Mouse (Mus musculus) forebrain, embryonic 11.5 days (tissue): ENCODE data around the gene Gclc. TPM values are rescaled to one million over a fixed set of nuclear protein-coding genes. Genes with fewer than 3 reads are reported as not detected.

Source experiments
- ATAC-seq: fragments of 200-750 bp; cut with Nextera tagmentation; replicated peaks from 2 replicates; pipeline ENCODE4 v1.8.0; 2017; ENCODE audit warnings: moderate TSS enrichment; ENCODE audit not compliant: low FRiP score
- DNase-seq: peaks from one replicate; pipeline ENCODE4 v3.0.0-alpha.2; 2017; ENCODE audit warnings: low spot score
- H3K27ac ChIP-seq: fragments of 300-500 bp; sonication (generic); 2 replicates; pipeline ENCODE4 v1.5.1; 2014; ENCODE audit warnings: low read depth, low read length
- H3K27me3 ChIP-seq: fragments of 300-500 bp; sonication (generic); 2 replicates; pipeline ENCODE4 v1.6.1; 2014; ENCODE audit warnings: mild to moderate bottlenecking, low read length, mixed read lengths; ENCODE audit not compliant: control insufficient read depth, insufficient read depth
- H3K36me3 ChIP-seq: fragments of 300-500 bp; sonication (generic); 2 replicates; pipeline ENCODE4 v1.6.1; 2014; ENCODE audit warnings: mild to moderate bottlenecking, low read length, moderate library complexity, mixed read lengths; ENCODE audit not compliant: control insufficient read depth, insufficient read depth
- H3K4me1 ChIP-seq: fragments of 300-500 bp; sonication (generic); replicated peaks from 2 replicates; pipeline ENCODE4 v1.6.1; 2014; ENCODE audit warnings: low read length, mixed read lengths; ENCODE audit not compliant: control insufficient read depth, insufficient read depth
- H3K4me2 ChIP-seq: fragments of 300-500 bp; sonication (generic); 2 replicates; pipeline ENCODE4 v1.6.1; 2014; ENCODE audit warnings: low read depth, mild to moderate bottlenecking, low read length, moderate library complexity, mixed read lengths; ENCODE audit not compliant: severe bottlenecking
- H3K4me3 ChIP-seq: fragments of 300-500 bp; sonication (generic); 2 replicates; pipeline ENCODE4 v1.5.1; 2014; ENCODE audit warnings: low read depth, low read length
- H3K9ac ChIP-seq: fragments of 300-500 bp; sonication (generic); 2 replicates; pipeline ENCODE4 v1.6.1; 2014; ENCODE audit warnings: low read length
- H3K9me3 ChIP-seq: fragments of 300-500 bp; sonication (generic); 2 replicates; pipeline ENCODE4 v1.6.1; 2016; ENCODE audit warnings: low read length, mixed read lengths; ENCODE audit not compliant: control insufficient read depth
- WGBS: fragments of 180-500 bp; shearing (Covaris S2); extraction: QIAGEN DNeasy Blood & Tissue Kit; methylation state at CpG from one replicate; pipeline ENCODE4 v1.1.7; 2014; 5-methylcytosine and 5-hydroxymethylcytosine counted together
- polyA plus RNA-seq: library from polyadenylated mRNA; unstranded; fragments of >200 nt; fragmentation: Nextera tagmentation; extraction: Ambion mirVana; gene quantifications from 2 replicates; pipeline ENCODE4 v1.2.1, GENCODE M21; 2014

The Gclc gene
- polyA plus RNA-seq: 23.6 and 24.7 TPM in 2 replicates

DNA sequence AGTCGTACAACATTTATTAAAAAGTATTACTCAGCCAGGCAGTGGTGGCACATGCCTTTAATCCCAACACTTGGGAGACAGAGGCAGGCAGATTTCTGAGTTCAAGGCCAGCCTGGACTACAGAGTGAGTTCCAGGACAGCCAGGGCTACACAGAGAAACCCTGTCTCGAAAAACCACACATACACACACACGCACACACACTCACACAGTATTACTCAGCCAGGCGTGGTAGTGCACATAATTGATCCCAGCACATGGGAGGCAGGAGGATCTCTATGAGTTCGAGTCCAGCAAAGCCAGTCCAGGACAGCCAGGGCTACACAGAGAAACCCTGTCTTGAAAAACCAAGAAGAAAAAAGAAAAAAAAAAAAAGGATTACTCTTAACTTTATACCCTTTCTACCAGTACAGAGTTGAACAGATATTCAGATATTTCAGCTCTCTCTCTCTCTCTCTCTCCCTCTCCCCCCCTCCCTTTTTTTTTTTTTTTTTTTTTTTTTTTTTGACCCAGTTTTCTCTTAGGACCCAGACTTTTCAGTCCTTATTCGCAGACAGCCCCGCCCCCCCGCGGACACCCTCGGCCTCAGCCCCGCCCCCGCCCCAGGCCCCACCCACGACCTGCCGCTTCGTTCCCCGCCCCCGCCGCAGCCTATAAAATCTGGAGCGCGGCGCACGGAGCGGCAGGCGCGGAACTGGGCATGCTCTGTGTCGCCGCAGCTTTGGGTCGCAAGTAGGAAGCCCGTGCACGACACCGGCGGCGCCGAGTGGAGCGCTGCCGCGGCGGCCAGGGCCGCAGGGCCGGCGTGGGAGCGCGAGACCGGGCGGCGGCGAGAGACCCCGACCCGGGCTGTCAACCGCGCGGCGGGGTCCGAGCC is at the start of gene Gclc:
Gclc (plus strand) TSS at position 683 of the 875 bp plus-strand sequence.
- Histone ChIP-seq H3K4me2 (peak within 1 kb of the TSS; percentile 73), H3K36me3 (no peaks in the 10 kb centered on the region), H3K27me3 (no peaks in the 10 kb centered on the region), H3K27ac (peak within 1 kb of the TSS; percentile 78), H3K9ac (peak within 1 kb of the TSS; percentile 82), H3K4me1 (no peaks in the 10 kb centered on the region; the same call in 1 of the 2 replicates), H3K4me3 (peak within 1 kb of the TSS; percentile 83), H3K9me3 (no peaks in the 10 kb centered on the region)
- ATAC-seq (peak; percentile 83), DNase-seq (peak; percentile 96)
- WGBS: 8% methylated on average over 50 of the region's 54 CpGs

GRCm38 (mm10) chr9:77706515-77706914 is 47.8 kb upstream of the Gclc start:
- no peak overlapping the region for H3K4me3 ChIP-seq
- H3K27me3 ChIP-seq: no peaks in the 10 kb centered on the region
- H3K36me3 ChIP-seq: no peaks in the 10 kb centered on the region
- no peak overlapping the region; the same call in 1 of the 2 replicates for H3K9ac ChIP-seq
- 91% methylated on average over 6 of the region's 6 CpGs for WGBS
- H3K4me1 ChIP-seq: no peaks in the 10 kb centered on the region
- no peak overlapping the region for H3K4me2 ChIP-seq
- ATAC-seq (no peak), DNase-seq (no peak)
- H3K27ac ChIP-seq: no peak overlapping the region
- no peaks in the 10 kb centered on the region for H3K9me3 ChIP-seq

GRCm38 (mm10) chr9:77707433-77708139 is 46.7 kb upstream of the Gclc start:
- no peaks in the 10 kb centered on the region for H3K27me3 ChIP-seq
- no peak for ATAC-seq
- no peak overlapping the region for H3K9ac ChIP-seq
- H3K4me2 ChIP-seq: no peak overlapping the region
- H3K27ac ChIP-seq: no peak overlapping the region
- WGBS: 84% methylated on average over 9 of the region's 9 CpGs
- H3K9me3 ChIP-seq: no peaks in the 10 kb centered on the region
- H3K4me1 ChIP-seq: no peaks in the 10 kb centered on the region
- H3K36me3 ChIP-seq: no peaks in the 10 kb centered on the region
- no peak overlapping the region for H3K4me3 ChIP-seq
- DNase-seq: no peak

DNA sequence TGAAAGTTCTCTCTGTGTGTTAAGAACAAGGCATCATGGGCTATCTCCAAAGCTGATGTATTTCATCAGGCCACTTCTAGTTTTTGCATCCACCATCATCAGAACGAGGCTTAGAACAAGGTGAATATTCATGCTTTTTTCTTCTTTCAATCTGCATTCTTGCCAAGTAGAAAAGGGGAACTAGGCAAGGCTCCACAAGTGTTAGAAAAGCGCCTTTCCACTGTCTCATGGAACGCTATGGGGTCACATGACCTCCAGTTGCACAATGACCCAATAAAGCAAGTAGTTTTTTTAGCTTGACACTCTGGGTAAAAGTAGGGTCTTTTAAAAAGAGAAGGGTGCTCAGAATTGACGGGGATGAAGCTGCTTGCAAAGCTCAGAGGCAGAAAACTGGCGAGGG is 45.4 kb upstream of the Gclc start:
- H3K36me3 ChIP-seq: no peaks in the 10 kb centered on the region
- no peaks in the 10 kb centered on the region for H3K9me3 ChIP-seq
- no peak overlapping the region for H3K27ac ChIP-seq
- no peaks in the 10 kb centered on the region for H3K4me1 ChIP-seq
- ATAC-seq: no peak
- H3K9ac ChIP-seq: no peak overlapping the region
- 74% methylated on average over 5 of the region's 5 CpGs for WGBS
- H3K4me3 ChIP-seq: no peak overlapping the region
- no peak for DNase-seq
- no peak overlapping the region for H3K4me2 ChIP-seq
- H3K27me3 ChIP-seq: no peaks in the 10 kb centered on the region

GRCm38 (mm10) chr9:77711021-77711569 is 43.2 kb upstream of the Gclc start:
- Histone ChIP-seq H3K4me3 (no peak overlapping the region), H3K4me2 (no peak overlapping the region), H3K36me3 (no peaks in the 10 kb centered on the region), H3K27ac (no peak overlapping the region), H3K9me3 (no peaks in the 10 kb centered on the region), H3K9ac (no peak overlapping the region), H3K27me3 (no peaks in the 10 kb centered on the region), H3K4me1 (no peaks in the 10 kb centered on the region)
- ATAC-seq: no peak
- DNase-seq: no peak
- WGBS: 89% methylated on average over 5 of the region's 5 CpGs

DNA sequence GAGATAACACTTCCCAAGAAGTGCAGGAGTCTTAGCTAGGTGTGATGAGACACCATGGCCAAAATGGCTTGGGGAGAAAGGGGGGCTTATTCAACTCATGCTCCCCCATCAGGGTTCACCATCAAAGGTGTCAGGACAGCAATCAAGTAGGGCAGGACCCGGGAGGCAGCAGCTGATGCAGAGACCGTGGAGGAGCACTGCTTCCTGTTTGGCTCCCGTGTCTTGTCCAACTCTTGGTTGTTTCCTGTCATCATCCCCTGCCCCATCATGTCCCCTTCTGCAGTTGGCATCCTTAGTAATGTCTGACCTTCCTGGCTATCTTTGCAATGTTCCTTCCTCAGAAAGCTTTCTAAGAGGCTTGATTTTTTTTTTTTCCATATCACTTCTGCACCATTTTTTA is 41.5 kb upstream of the Gclc start:
- H3K36me3 ChIP-seq: no peaks in the 10 kb centered on the region
- no peak overlapping the region for H3K4me3 ChIP-seq
- 82% methylated on average over 3 of the region's 3 CpGs for WGBS
- no peaks in the 10 kb centered on the region for H3K9me3 ChIP-seq
- no peak overlapping the region for H3K27ac ChIP-seq
- H3K27me3 ChIP-seq: no peaks in the 10 kb centered on the region
- DNase-seq (no peak), ATAC-seq (no peak)
- no peak overlapping the region for H3K4me2 ChIP-seq
- H3K4me1 ChIP-seq: no peaks in the 10 kb centered on the region
- H3K9ac ChIP-seq: no peak overlapping the region

GRCm38 (mm10) chr9:77713301-77713700 is 41.0 kb upstream of the Gclc start:
- no peak overlapping the region for H3K4me2 ChIP-seq

DNA sequence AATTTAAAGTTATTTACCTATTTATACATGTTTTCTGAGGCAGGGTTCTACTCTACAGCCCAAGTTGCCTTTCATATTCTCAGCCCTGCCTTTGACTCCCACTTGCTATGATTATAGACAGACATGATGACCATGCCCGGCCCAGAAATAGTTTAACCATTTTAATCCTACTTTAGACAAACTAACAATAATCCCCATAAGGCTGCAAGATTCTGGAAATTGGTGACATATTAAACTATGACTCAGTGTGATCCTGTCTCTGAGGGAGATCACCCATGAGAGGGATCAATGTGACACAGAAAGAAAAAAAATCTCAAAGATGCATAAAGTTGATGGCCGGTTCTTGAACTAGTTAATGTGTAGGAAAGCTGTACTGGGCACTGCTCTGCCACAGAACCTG is 39.1 kb upstream of the Gclc start:
- DNase-seq (no peak), ATAC-seq (no peak)
- Histone ChIP-seq H3K4me3 (no peak overlapping the region), H3K36me3 (no peaks in the 10 kb centered on the region), H3K27me3 (no peaks in the 10 kb centered on the region), H3K27ac (no peak overlapping the region), H3K4me2 (no peak overlapping the region), H3K4me1 (no peaks in the 10 kb centered on the region), H3K9me3 (no peaks in the 10 kb centered on the region), H3K9ac (no peak overlapping the region)
- 94% methylated on average over 2 of the region's 2 CpGs for WGBS

More at GRCm38 (mm10) chr9:77713301-77713700, 41.0 kb upstream of the Gclc start:
- H3K9ac ChIP-seq: no peak overlapping the region
- DNase-seq (no peak), ATAC-seq (no peak)
- no peaks in the 10 kb centered on the region for H3K4me1 ChIP-seq
- H3K9me3 ChIP-seq: no peaks in the 10 kb centered on the region
- no peak overlapping the region for H3K27ac ChIP-seq
- 85% methylated on average over 5 of the region's 5 CpGs for WGBS
- no peaks in the 10 kb centered on the region for H3K36me3 ChIP-seq
- no peak overlapping the region for H3K4me3 ChIP-seq
- H3K27me3 ChIP-seq: no peaks in the 10 kb centered on the region
